Mouse (Mus musculus): ENCODE measurements around the gene Arrb2. TPM values are rescaled to one million over a fixed set of nuclear protein-coding genes. Genes with fewer than 3 reads are reported as not detected.
"Not testable (repeated sequence)": the region's sequence is repeated elsewhere in the genome, so short reads cannot be mapped to it uniquely, and the experiment has no call there.

Arrb2 gene
- polyA plus RNA-seq (2016; fragmentation: Nextera tagmentation; extraction: Ambion mirVana) = 31.4 and 32.9 TPM in 2 replicates

DNA sequence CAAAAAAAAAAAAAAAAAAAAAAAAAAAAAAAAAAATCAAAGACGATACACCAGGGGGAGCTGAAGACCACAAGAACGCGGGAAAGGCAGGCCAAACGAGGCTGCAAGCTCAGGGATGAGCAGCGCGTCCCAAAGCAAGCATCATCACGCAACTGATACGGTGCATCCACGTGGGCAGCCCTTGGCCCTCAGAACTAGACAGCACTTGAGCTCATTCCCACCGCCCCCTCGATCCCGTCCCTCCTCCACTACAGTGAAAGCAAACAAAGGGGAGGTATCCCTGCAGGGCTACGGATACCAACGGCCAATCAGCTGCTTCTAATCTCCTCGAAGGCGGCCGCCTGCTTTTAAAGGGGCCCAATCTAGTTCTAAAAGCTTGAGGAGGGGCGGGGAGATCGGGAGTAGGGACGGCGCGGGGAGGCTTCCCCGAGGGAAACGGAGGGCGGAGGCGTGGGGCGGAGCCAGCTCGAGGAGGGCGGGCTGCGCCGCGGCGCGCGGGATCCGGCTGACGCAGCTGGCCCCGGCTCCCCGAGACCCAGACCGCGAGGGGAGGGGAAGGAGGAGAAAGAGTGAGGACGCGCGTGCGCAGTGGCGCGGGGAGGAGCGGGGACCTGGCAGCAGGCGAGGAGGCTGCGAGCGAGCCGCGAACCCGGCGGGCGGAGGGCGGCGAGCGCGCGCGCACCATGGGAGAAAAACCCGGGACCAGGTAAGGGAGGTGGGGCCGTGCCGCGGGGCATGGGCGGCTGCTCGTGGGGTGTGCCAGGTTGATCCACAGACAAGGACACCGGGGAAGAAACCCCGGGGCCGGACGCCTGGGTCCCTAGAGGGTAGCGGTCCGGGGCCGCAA is at the start of gene Arrb2:
TSS of gene Arrb2 (plus strand) at position 588 of the 847 bp plus-strand sequence.
- Histone ChIP-seq H3K4me3 (peak within 1 kb of the TSS; percentile 77), H3K9me3 (no peaks in the 10 kb centered on the region), H3K27me3 (ENCODE audit: poor library complexity, severe bottlenecking) (no peaks in the 10 kb centered on the region), H3K4me1 (peaks cover 47% of the 10 kb centered on the region), H3K36me3 (replicated peaks) (peaks cover 20% of the 10 kb centered on the region), H3K27ac (peak within 1 kb of the TSS; percentile 92)
- WGBS = under 1% methylated on average over 75 of the region's 75 CpGs
- DNase-seq (ENCODE audit: extremely low spot score, low spot score) = peak; percentile 98

GRCm38 (mm10) chr11:70384136-70384535 is 48.3 kb upstream of the Arrb2 start:
- no peak overlapping the region for H3K27ac ChIP-seq
- H3K4me3 ChIP-seq = no peak overlapping the region
- DNase-seq (ENCODE audit: extremely low spot score, low spot score) = no peak
- H3K36me3 ChIP-seq (replicated peaks) = peaks cover 49% of the 10 kb centered on the region
- 92% methylated on average over 3 of the region's 3 CpGs for WGBS
- no peaks in the 10 kb centered on the region for H3K4me1 ChIP-seq
- H3K27me3 ChIP-seq (ENCODE audit: poor library complexity, severe bottlenecking) = no peaks in the 10 kb centered on the region
- no peaks in the 10 kb centered on the region for H3K9me3 ChIP-seq

GRCm38 (mm10) chr11:70387436-70387835 is 45.0 kb upstream of the Arrb2 start:
- Histone ChIP-seq H3K9me3 (no peaks in the 10 kb centered on the region), H3K27ac (no peak overlapping the region), H3K4me1 (no peaks in the 10 kb centered on the region), H3K36me3 (replicated peaks) (peaks cover 75% of the 10 kb centered on the region), H3K27me3 (ENCODE audit: poor library complexity, severe bottlenecking) (no peaks in the 10 kb centered on the region), H3K4me3 (no peak overlapping the region)
- DNase-seq (ENCODE audit: extremely low spot score, low spot score) = no peak
- 81% methylated on average over 5 of the region's 5 CpGs for WGBS

DNA sequence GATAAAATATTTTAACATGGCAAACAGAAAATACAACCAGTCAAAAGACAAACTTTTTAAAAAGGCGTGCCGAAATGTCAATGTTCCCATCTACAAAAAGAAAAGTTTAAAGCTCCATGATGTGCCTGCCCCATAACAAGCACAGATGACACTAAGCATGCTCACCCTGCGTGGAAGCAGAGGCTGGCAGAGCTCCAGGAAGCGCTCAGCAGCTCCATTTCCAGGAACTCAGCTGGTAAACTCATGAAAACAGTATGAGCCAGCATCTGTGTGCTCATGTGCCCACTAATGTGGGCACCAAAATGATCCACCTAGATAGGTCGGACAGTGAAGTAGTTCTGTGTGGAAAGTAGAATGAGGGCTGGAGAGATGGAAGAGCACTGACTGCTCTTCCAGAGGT is 43.0 kb upstream of the Arrb2 start:
- Histone ChIP-seq H3K4me3 (no peak overlapping the region), H3K27ac (no peak overlapping the region), H3K36me3 (replicated peaks) (peaks cover 87% of the 10 kb centered on the region), H3K9me3 (no peaks in the 10 kb centered on the region), H3K4me1 (no peaks in the 10 kb centered on the region), H3K27me3 (ENCODE audit: poor library complexity, severe bottlenecking) (no peaks in the 10 kb centered on the region)
- no peak for DNase-seq (ENCODE audit: extremely low spot score, low spot score)
- 95% methylated on average over 5 of the region's 5 CpGs for WGBS

- no peak for DNase-seq (ENCODE audit: extremely low spot score, low spot score)
- Histone ChIP-seq H3K27ac (no peak overlapping the region), H3K27me3 (ENCODE audit: poor library complexity, severe bottlenecking) (no peaks in the 10 kb centered on the region), H3K9me3 (no peaks in the 10 kb centered on the region), H3K4me1 (peaks cover 14% of the 10 kb centered on the region), H3K4me3 (no peak overlapping the region), H3K36me3 (replicated peaks) (peaks cover 89% of the 10 kb centered on the region)
- 90% methylated on average over 2 of the region's 2 CpGs for WGBS
These were observed 28.8 kb upstream of the Arrb2 start for GRCm38 (mm10) chr11:70403598-70403997.

DNA sequence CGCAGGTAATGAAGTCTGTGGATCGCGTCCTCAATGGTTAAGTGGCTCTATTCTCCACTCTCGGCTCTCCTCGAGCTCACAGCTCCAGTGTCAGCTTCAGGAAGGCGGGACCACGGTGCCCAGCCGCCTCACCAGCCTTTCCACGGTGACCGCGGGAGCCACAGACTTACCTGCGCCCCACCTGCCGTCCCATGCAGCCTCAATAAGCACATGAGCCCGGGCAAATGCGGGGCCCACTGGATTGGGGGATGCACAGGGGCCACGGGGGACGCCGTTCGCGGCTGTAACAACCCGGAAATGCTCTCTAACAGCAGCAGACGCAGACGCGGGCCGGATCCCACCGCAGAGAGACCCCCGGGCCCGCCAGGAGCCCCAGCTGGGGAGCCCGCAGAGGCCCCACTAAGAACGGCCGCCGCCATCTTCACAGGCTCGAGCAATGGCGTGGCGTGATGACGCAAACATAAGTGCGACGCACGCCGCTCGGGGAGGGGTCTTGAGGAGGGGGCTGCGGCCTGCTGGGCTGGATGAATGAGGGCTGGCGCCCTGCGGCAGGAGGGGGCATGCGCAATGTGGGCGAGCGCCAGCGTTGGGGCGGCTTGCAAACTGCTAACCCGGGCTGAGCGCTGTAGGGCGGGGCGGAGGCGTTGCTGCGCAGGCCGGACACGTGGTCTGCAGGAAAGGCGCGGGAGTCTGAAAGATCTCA is 22.7 kb upstream of the Arrb2 start, which contains the start of gene Pelp1:
TSS of gene Pelp1 (minus strand) at position 438 of the 703 bp plus-strand sequence.
- Histone ChIP-seq H3K4me3 (peak within 1 kb of the TSS; percentile 100), H3K4me1 (peaks cover 30% of the 10 kb centered on the region), H3K27me3 (ENCODE audit: poor library complexity, severe bottlenecking) (no peaks in the 10 kb centered on the region), H3K36me3 (replicated peaks) (peaks cover 28% of the 10 kb centered on the region), H3K9me3 (no peaks in the 10 kb centered on the region), H3K27ac (peak within 1 kb of the TSS; percentile 96)
- DNase-seq (ENCODE audit: extremely low spot score, low spot score) = peak; percentile 98
- under 1% methylated on average over 59 of the region's 59 CpGs for WGBS

DNA sequence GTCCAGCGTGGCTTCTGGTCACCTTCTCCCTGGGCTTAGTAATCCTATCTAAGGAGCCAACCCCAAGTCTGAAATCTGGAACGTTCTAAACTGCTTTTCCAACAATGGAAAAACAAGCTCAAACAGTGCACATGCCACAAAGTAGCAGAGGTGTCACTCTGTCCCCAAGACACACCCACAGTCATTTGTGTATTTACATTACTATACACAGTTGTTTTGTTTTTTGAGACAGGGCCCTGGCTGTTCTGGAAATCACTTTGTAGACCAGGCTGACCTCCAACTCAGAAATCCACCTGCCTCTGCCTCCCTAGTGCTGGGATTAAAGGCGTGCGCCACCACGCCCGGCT is 22.2 kb upstream of the Arrb2 start:
- Histone ChIP-seq H3K4me3 (peak overlapping the region; percentile 100), H3K4me1 (peaks cover 30% of the 10 kb centered on the region), H3K36me3 (replicated peaks) (peaks cover 23% of the 10 kb centered on the region), H3K27ac (peak overlapping the region; percentile 96), H3K9me3 (no peaks in the 10 kb centered on the region), H3K27me3 (ENCODE audit: poor library complexity, severe bottlenecking) (no peaks in the 10 kb centered on the region)
- WGBS = 64% methylated on average over 6 of the region's 6 CpGs
- no peak for DNase-seq (ENCODE audit: extremely low spot score, low spot score)

DNA sequence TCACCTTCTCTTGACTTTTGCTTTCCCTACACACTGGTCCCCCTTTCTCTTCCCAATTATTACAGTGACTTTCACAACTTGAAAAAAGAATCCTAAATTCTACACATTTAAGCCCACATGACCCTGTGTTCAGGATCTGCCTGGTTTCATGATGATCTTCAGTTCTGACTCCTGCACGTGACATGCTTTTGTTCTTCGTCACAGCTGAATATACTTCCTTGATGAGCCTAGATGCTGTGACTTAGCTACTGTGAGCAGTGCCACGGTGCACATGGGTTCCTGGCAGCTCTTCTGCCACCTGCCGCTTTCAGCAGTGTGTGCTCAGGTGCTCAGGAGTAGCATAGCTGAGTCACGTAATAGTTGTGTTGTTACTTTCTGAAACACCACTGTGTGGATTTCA is 19.8 kb upstream of the Arrb2 start:
- H3K4me3 ChIP-seq = no peak overlapping the region
- H3K36me3 ChIP-seq (replicated peaks) = peaks cover 1% of the 10 kb centered on the region
- H3K27me3 ChIP-seq (ENCODE audit: poor library complexity, severe bottlenecking) = no peaks in the 10 kb centered on the region
- H3K27ac ChIP-seq = no peak overlapping the region
- WGBS = 83% methylated on average over 5 of the region's 5 CpGs
- H3K4me1 ChIP-seq = peaks cover 25% of the 10 kb centered on the region
- DNase-seq (ENCODE audit: extremely low spot score, low spot score) = no peak
- H3K9me3 ChIP-seq = no peaks in the 10 kb centered on the region

- Histone ChIP-seq H3K27ac (no peak overlapping the region), H3K4me3 (no peak overlapping the region), H3K36me3 (replicated peaks) (no peaks in the 10 kb centered on the region), H3K9me3 (no peaks in the 10 kb centered on the region), H3K27me3 (ENCODE audit: poor library complexity, severe bottlenecking) (no peaks in the 10 kb centered on the region), H3K4me1 (peaks cover 12% of the 10 kb centered on the region)
- peak; percentile 78 for DNase-seq (ENCODE audit: extremely low spot score, low spot score)
- WGBS = 15% methylated on average over 3 of the region's 3 CpGs
These were observed 18.5 kb upstream of the Arrb2 start for GRCm38 (mm10) chr11:70413961-70414360.

GRCm38 (mm10) chr11:70418199-70418598 is 14.2 kb upstream of the Arrb2 start:
- no peaks in the 10 kb centered on the region for H3K4me1 ChIP-seq
- WGBS = 65% methylated on average over 4 of the region's 4 CpGs
- DNase-seq (ENCODE audit: extremely low spot score, low spot score) = no peak
- no peak overlapping the region for H3K4me3 ChIP-seq
- no peaks in the 10 kb centered on the region for H3K36me3 ChIP-seq (replicated peaks)
- H3K27me3 ChIP-seq (ENCODE audit: poor library complexity, severe bottlenecking) = no peaks in the 10 kb centered on the region
- no peaks in the 10 kb centered on the region for H3K9me3 ChIP-seq
- no peak overlapping the region for H3K27ac ChIP-seq

- 81% methylated on average over 5 of the region's 5 CpGs for WGBS
- H3K4me3 ChIP-seq = no peak overlapping the region
- no peaks in the 10 kb centered on the region for H3K27me3 ChIP-seq (ENCODE audit: poor library complexity, severe bottlenecking)
- no peaks in the 10 kb centered on the region for H3K9me3 ChIP-seq
- H3K36me3 ChIP-seq (replicated peaks) = no peaks in the 10 kb centered on the region
- H3K27ac ChIP-seq = no peak overlapping the region
- H3K4me1 ChIP-seq = no peaks in the 10 kb centered on the region
- no peak for DNase-seq (ENCODE audit: extremely low spot score, low spot score)
These were observed 12.9 kb upstream of the Arrb2 start for GRCm38 (mm10) chr11:70419486-70419885.

GRCm38 (mm10) chr11:70426598-70426997 is 5.8 kb upstream of the Arrb2 start:
- 81% methylated on average over 6 of the region's 6 CpGs for WGBS
- DNase-seq (ENCODE audit: extremely low spot score, low spot score); H3K9me3 ChIP-seq; H3K27me3 ChIP-seq (ENCODE audit: poor library complexity, severe bottlenecking); H3K27ac ChIP-seq; H3K36me3 ChIP-seq (replicated peaks); H3K4me3 ChIP-seq: not testable (repeated sequence)
- peaks cover 11% of the 10 kb centered on the region for H3K4me1 ChIP-seq

DNA sequence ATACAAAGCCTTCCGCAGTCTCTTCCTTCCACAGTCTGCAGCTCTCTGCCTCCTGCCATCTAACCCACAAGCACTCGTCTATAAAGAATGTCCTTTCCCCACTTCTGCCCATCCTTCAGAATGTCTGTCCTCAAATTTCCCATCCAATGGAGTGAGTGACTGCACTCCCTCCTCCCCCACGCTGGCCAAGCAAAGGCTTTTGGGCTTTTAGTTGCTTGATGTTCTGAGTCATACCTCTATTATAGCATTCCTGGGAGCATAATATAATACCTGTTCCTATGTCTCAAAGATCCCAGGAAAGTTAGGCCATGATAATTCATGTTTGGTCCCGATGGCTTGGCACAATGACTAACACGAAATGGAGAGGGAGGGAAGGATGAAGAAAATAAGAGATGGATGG is 861 bp upstream of the Arrb2 start:
- no peak for DNase-seq (ENCODE audit: extremely low spot score, low spot score)
- 30% methylated on average over 5 of the region's 5 CpGs for WGBS
- Histone ChIP-seq H3K9me3 (no peaks in the 10 kb centered on the region), H3K4me3 (peak overlapping the region; percentile 77), H3K27me3 (ENCODE audit: poor library complexity, severe bottlenecking) (no peaks in the 10 kb centered on the region), H3K36me3 (replicated peaks) (peaks cover 13% of the 10 kb centered on the region), H3K4me1 (peaks cover 47% of the 10 kb centered on the region), H3K27ac (peak overlapping the region; percentile 92)

All from forebrain, embryonic 10.5 days (tissue).